ENCODE assay signal across 22 mouse cellular contexts in genomic region chr10:111055770-111056169, GRCm38 (mm10). TPM values are rescaled to one million over a fixed set of nuclear protein-coding genes. Genes with fewer than 3 reads are reported as not detected.
DNase-seq lines count a peak whose midpoint lies in the region; ATAC-seq and TF ChIP-seq lines count a peak whose summit lies in the region.
"Had no signal": no experiment of that assay in that cellular context is flagged by ENCODE, and none has a peak within 500 bp of the region (broad histone marks: within the 10 kb centered on the region; RNA-seq: fewer than 3 reads in every experiment).

No protein-coding gene starts in this region.

- no peaks in the 10 kb centered on the region for H3K27me3 ChIP-seq in hindbrain, embryonic 10.5 days (ENCODE audit: insufficient read depth, poor library complexity, severe bottlenecking)
- H3K27me3 ChIP-seq in hindbrain, embryonic 14.5 days (ENCODE audit: control insufficient read depth, insufficient read depth, low read length) = no peaks in the 10 kb centered on the region
- H3K27me3 ChIP-seq in midbrain, embryonic 11.5 days (ENCODE audit: control insufficient read depth, insufficient read depth, low read length) = no peaks in the 10 kb centered on the region
- no peaks in the 10 kb centered on the region for H3K27me3 ChIP-seq in midbrain, postnatal 0 days (ENCODE audit: insufficient read depth, low read length)
- H3K27me3 ChIP-seq: CH12.LX; neural tube, embryonic 15.5 days had no signal

- peaks cover 23% of the 10 kb centered on the region for H3K4me1 ChIP-seq in hindbrain, embryonic 10.5 days (replicated peaks)
- no peaks in the 10 kb centered on the region for H3K4me1 ChIP-seq in hindbrain, embryonic 14.5 days (replicated peaks; ENCODE audit: control insufficient read depth, insufficient read depth, low read length)
- no peaks in the 10 kb centered on the region for H3K4me1 ChIP-seq in midbrain, embryonic 11.5 days (ENCODE audit: control insufficient read depth, insufficient read depth, low read length)
- no peaks in the 10 kb centered on the region for H3K4me1 ChIP-seq in midbrain, postnatal 0 days (ENCODE audit: insufficient read depth, low read length)
- H3K4me1 ChIP-seq: neural tube, embryonic 15.5 days had no signal

- H3K27ac ChIP-seq in hindbrain, embryonic 10.5 days = 0 out of 2 replicates have a peak overlapping the region, but pooled peaks have one; percentile 64
- no peak overlapping the region for H3K27ac ChIP-seq in hindbrain, embryonic 14.5 days
- no peak overlapping the region for H3K27ac ChIP-seq in midbrain, embryonic 11.5 days (ENCODE audit: low read depth, low read length)
- H3K27ac ChIP-seq in midbrain, postnatal 0 days (ENCODE audit: low read depth, low read length) = no peak overlapping the region
- H3K27ac ChIP-seq: gastrocnemius, adult 2 months; neural tube, embryonic 15.5 days had no signal

- H3K4me3 ChIP-seq in hindbrain, embryonic 10.5 days = no peak overlapping the region
- no peak overlapping the region for H3K4me3 ChIP-seq in hindbrain, embryonic 14.5 days (replicated peaks; ENCODE audit: low read length)
- H3K4me3 ChIP-seq in midbrain, embryonic 11.5 days (ENCODE audit: low read depth, low read length) = no peak overlapping the region
- no peak overlapping the region for H3K4me3 ChIP-seq in midbrain, postnatal 0 days (ENCODE audit: low read depth, low read length)
- H3K4me3 ChIP-seq: gastrocnemius, adult 2 months; myocyte; neural tube, embryonic 15.5 days had no signal

- no peak overlapping the region for H3K9ac ChIP-seq in hindbrain, embryonic 14.5 days
- no peak overlapping the region for H3K9ac ChIP-seq in midbrain, embryonic 11.5 days (ENCODE audit: low read length)
- H3K9ac ChIP-seq in midbrain, postnatal 0 days (replicated peaks; ENCODE audit: low read length, poor library complexity, severe bottlenecking) = no peak overlapping the region
- H3K9ac ChIP-seq: neural tube, embryonic 15.5 days had no signal

- WGBS in hindbrain, embryonic 10.5 days = 45% methylated on average over 4 of the region's 4 CpGs
- WGBS in hindbrain, embryonic 14.5 days = 39% methylated on average over 4 of the region's 4 CpGs
- 43% methylated on average over 4 of the region's 4 CpGs for WGBS in midbrain, embryonic 11.5 days
- WGBS in midbrain, postnatal 0 days = 49% methylated on average over 4 of the region's 4 CpGs

- H3K9me3 ChIP-seq in hindbrain, embryonic 10.5 days = no peaks in the 10 kb centered on the region
- H3K9me3 ChIP-seq in hindbrain, embryonic 14.5 days (ENCODE audit: control insufficient read depth, low read length) = no peaks in the 10 kb centered on the region
- no peaks in the 10 kb centered on the region for H3K9me3 ChIP-seq in midbrain, embryonic 11.5 days (ENCODE audit: control insufficient read depth, low read length)
- no peaks in the 10 kb centered on the region for H3K9me3 ChIP-seq in midbrain, postnatal 0 days (ENCODE audit: low read length)
- H3K9me3 ChIP-seq: neural tube, embryonic 15.5 days had no signal

- ATAC-seq in hindbrain, embryonic 14.5 days (ENCODE audit: low FRiP score) = no peak
- ATAC-seq in midbrain, embryonic 11.5 days (ENCODE audit: low FRiP score) = peak; percentile 57
- ATAC-seq in midbrain, postnatal 0 days (ENCODE audit: low FRiP score) = no peak; the same call in 1 of the 2 replicates
- ATAC-seq: intestine, embryonic 16.5 days had no signal

- no peak for DNase-seq in hindbrain, embryonic 10.5 days (ENCODE audit: low spot score)
- DNase-seq in hindbrain, embryonic 14.5 days (ENCODE audit: low spot score) = no peak
- DNase-seq in midbrain, embryonic 11.5 days (ENCODE audit: low spot score, missing footprints) = no peak
- DNase-seq in midbrain, postnatal 0 days (ENCODE audit: low spot score) = no peak
- peak; percentile 25 for DNase-seq in ZHBTc4 (ENCODE audit: low read depth, low spot score)
- DNase-seq in kidney, postnatal 10 days = no peak
- no peak for DNase-seq in adrenal gland, postnatal 25 days
- DNase-seq: adrenal gland, postnatal 36 days; B cell, adult 2 months; cerebellum, adult 9-10 months; gastrocnemius, adult 2 months; kidney, postnatal 36 days; layer of hippocampus, postnatal 36 days; liver; midbrain, embryonic 14.5 days; right cerebral cortex, adult 18-20 months; right cerebral cortex, postnatal 4 days; thymus, postnatal 14 days had no signal

- H3K36me3 ChIP-seq in hindbrain, embryonic 10.5 days = no peaks in the 10 kb centered on the region
- H3K36me3 ChIP-seq in hindbrain, embryonic 14.5 days (replicated peaks; ENCODE audit: control insufficient read depth, insufficient read depth) = no peaks in the 10 kb centered on the region
- H3K36me3 ChIP-seq in midbrain, embryonic 11.5 days (ENCODE audit: control insufficient read depth, insufficient read depth, low read length) = no peaks in the 10 kb centered on the region
- no peaks in the 10 kb centered on the region for H3K36me3 ChIP-seq in midbrain, postnatal 0 days (ENCODE audit: insufficient read depth, low read length)
- H3K36me3 ChIP-seq: neural tube, embryonic 15.5 days had no signal

- no peak overlapping the region for H3K4me2 ChIP-seq in hindbrain, embryonic 14.5 days (replicated peaks)
- no peak overlapping the region for H3K4me2 ChIP-seq in midbrain, embryonic 11.5 days
- H3K4me2 ChIP-seq in midbrain, postnatal 0 days (ENCODE audit: low read depth, low read length, poor library complexity, severe bottlenecking) = no peak overlapping the region
- H3K4me2 ChIP-seq: neural tube, embryonic 15.5 days had no signal

- TF ChIP-seq CTCF in midbrain, postnatal 0 days (IDR thresholded peaks at IDR 0.05) = no peak

RNA-seq across cellular contexts. Expression of gene Zdhhc17, which starts 45.8 kb away (rescaled TPM):
- 29.3 and 34.8 TPM in 2 replicates for polyA plus RNA-seq in hindbrain, embryonic 10.5 days (2016; fragmentation: Nextera tagmentation; extraction: Ambion mirVana)
- 62.1 and 68.1 TPM in 2 replicates for polyA plus RNA-seq in hindbrain, embryonic 14.5 days (2014; fragmentation: Nextera tagmentation; extraction: Ambion mirVana)
- polyA plus RNA-seq in midbrain, embryonic 11.5 days (2014; fragmentation: Nextera tagmentation; extraction: Ambion mirVana) = 29.5 and 30.3 TPM in 2 replicates
- 60.9 and 63.0 TPM in 2 replicates for total RNA-seq in midbrain, postnatal 0 days (2014; rRNA removed)
- polyA plus RNA-seq in midbrain, postnatal 0 days (2015; fragmentation: Nextera tagmentation; extraction: Ambion mirVana) = 44.4 and 44.8 TPM in 2 replicates
- 33.6 and 45.1 TPM in 2 replicates for total RNA-seq in adrenal gland, postnatal 25 days (2021)
